Mouse (Mus musculus): ENCODE measurements around the gene Gm49450. TPM values are rescaled to one million over a fixed set of nuclear protein-coding genes. Genes with fewer than 3 reads are reported as not detected.

The Gm49450 gene
- total RNA-seq, 2 experiments from 2014 or later, result not detected

- no peak for DNase-seq (ENCODE audit: extremely low spot score in 1 of 2, low spot score in 1 of 2)
Measured at GRCm38 (mm10) chr15:98894746-98895634, 58.4 kb downstream of the Gm49450 start.

GRCm38 (mm10) chr15:98893940-98894745 is 59.2 kb downstream of the Gm49450 start, which contains the start of gene Rhebl1:
Rhebl1 (minus strand) TSS chr15:98894540.
- peak in 1 of 2 experiments; percentile 29 for DNase-seq (ENCODE audit: extremely low spot score in 1 of 2, low spot score in 1 of 2)

- DNase-seq (ENCODE audit: extremely low spot score in 1 of 2, low spot score in 1 of 2), result no peak
Measured at GRCm38 (mm10) chr15:98893036-98893435, 60.3 kb downstream of the Gm49450 start.

- DNase-seq (ENCODE audit: extremely low spot score in 1 of 2, low spot score in 1 of 2), result no peak
Measured at GRCm38 (mm10) chr15:98891907-98892606, 61.3 kb downstream of the Gm49450 start.

GRCm38 (mm10) chr15:98891198-98891742 is 62.1 kb downstream of the Gm49450 start:
- DNase-seq (ENCODE audit: extremely low spot score in 1 of 2, low spot score in 1 of 2), result no peak

GRCm38 (mm10) chr15:98887526-98887925 is 65.8 kb downstream of the Gm49450 start:
- no peak for DNase-seq (ENCODE audit: extremely low spot score in 1 of 2, low spot score in 1 of 2)

- DNase-seq (ENCODE audit: extremely low spot score in 1 of 2, low spot score in 1 of 2), result no peak
Measured at GRCm38 (mm10) chr15:98886667-98887387, 66.5 kb downstream of the Gm49450 start.

GRCm38 (mm10) chr15:98884106-98884505 is 69.2 kb downstream of the Gm49450 start:
- DNase-seq (ENCODE audit: extremely low spot score in 1 of 2, low spot score in 1 of 2), result no peak

- no peak for DNase-seq (ENCODE audit: extremely low spot score in 1 of 2, low spot score in 1 of 2)
Measured at GRCm38 (mm10) chr15:98883661-98884060, 69.7 kb downstream of the Gm49450 start.

Other genes with a start within 250 kb of the Gm49450 start
- gene Ccdc65, start 245.3 kb downstream of the Gm49450 start, total RNA-seq (2021), result 10 to 100 TPM in 1 of 2 experiments, 1 to 10 TPM in 1; 9.0 to 11.1 TPM
- gene Fkbp11, start 225.4 kb downstream of the Gm49450 start, total RNA-seq (2021), result 1 to 10 TPM; 1.0 to 1.5 TPM
- 100 to 1,000 TPM; 759 to 832 TPM for gene Arf3, start 190.3 kb downstream of the Gm49450 start, total RNA-seq (2021)
- gene Wnt10b, start 175.4 kb downstream of the Gm49450 start, total RNA-seq (2021), result under 1 TPM; 0.31 to 0.37 TPM
- gene Wnt1, start 163.7 kb downstream of the Gm49450 start, total RNA-seq (2021), result not detected
- gene Ddn, start 144.1 kb downstream of the Gm49450 start, total RNA-seq (2021), result 1,000 to 10,000 TPM; 1,586 to 1,599 TPM
- gene Prkag1, start 122.0 kb downstream of the Gm49450 start, total RNA-seq (2021), result 10 to 100 TPM; 51.2 to 51.3 TPM
- gene Kmt2d, start 82.3 kb downstream of the Gm49450 start, total RNA-seq (2021), result 100 to 1,000 TPM in 1 of 2 experiments, 10 to 100 TPM in 1; 65.4 to 102 TPM
- 1 to 10 TPM; 4.7 to 7.7 TPM for gene Rhebl1, start 59.0 kb downstream of the Gm49450 start, total RNA-seq (2021)
- under 1 TPM; 0.17 to 0.19 TPM for gene Dhh, start 55.0 kb downstream of the Gm49450 start, total RNA-seq (2021)
- 10 to 100 TPM; 11.5 to 17.9 TPM for gene Lmbr1l, start 35.3 kb downstream of the Gm49450 start, total RNA-seq (2021)
- 100 to 1,000 TPM; 478 to 525 TPM for gene Tuba1b, start 19.0 kb downstream of the Gm49450 start, total RNA-seq (2021)
- gene Tuba1a, start 152 bp upstream of the Gm49450 start, total RNA-seq (2021), result 1,000 to 10,000 TPM; 1,021 to 1,172 TPM
- gene Tuba1c, start 76.3 kb upstream of the Gm49450 start, total RNA-seq (2021), result 10 to 100 TPM; 62.5 to 77.9 TPM
- gene Prph, start 101.6 kb upstream of the Gm49450 start, total RNA-seq (2021), result 1 to 10 TPM; 1.2 to 1.4 TPM
- under 1 TPM; 0.63 to 0.69 TPM for gene Troap, start 121.0 kb upstream of the Gm49450 start, total RNA-seq (2021)
- not detected for gene C1ql4, start 134.3 kb upstream of the Gm49450 start, total RNA-seq (2021)
- under 1 TPM; 0.17 to 0.47 TPM for gene Dnajc22, start 139.6 kb upstream of the Gm49450 start, total RNA-seq (2021)
- 10 to 100 TPM; 30.9 to 35.3 TPM for gene Spats2, start 172.4 kb upstream of the Gm49450 start, total RNA-seq (2021)